Mouse (Mus musculus) embryonic facial prominence, embryonic 11.5 days (tissue): Measurements from ENCODE around the gene Dlg2. TPM values are rescaled to one million over a fixed set of nuclear protein-coding genes. Genes with fewer than 3 reads are reported as not detected.

ENCODE experiments used
- ATAC-seq: fragments of 200-750 bp; cut with Nextera tagmentation; replicated peaks from 2 replicates; pipeline ENCODE4 v1.8.0; 2017; ENCODE audit warnings: low read depth; ENCODE audit not compliant: insufficient number of reproducible peaks, low FRiP score, low TSS enrichment
- DNase-seq: peaks from one replicate; pipeline ENCODE4 v3.0.0-alpha.2; 2015; ENCODE audit warnings: low spot score
- H3K27ac ChIP-seq: fragments of 300-500 bp; sonication (generic); replicated peaks from 2 replicates; pipeline ENCODE4 v1.5.1; 2014; ENCODE audit warnings: mild to moderate bottlenecking, low read depth, low read length, control low read depth
- H3K27me3 ChIP-seq: fragments of 300-500 bp; sonication (generic); 2 replicates; pipeline ENCODE4 v1.6.1; 2014; ENCODE audit warnings: mild to moderate bottlenecking, low read length, moderate library complexity, mixed read lengths; ENCODE audit not compliant: control insufficient read depth, insufficient read depth
- H3K36me3 ChIP-seq: fragments of 300-500 bp; sonication (generic); replicated peaks from 2 replicates; pipeline ENCODE4 v1.6.1; 2014; ENCODE audit warnings: low read depth, mild to moderate bottlenecking, low read length, moderate library complexity, mixed read lengths; ENCODE audit not compliant: control insufficient read depth, insufficient read depth
- H3K4me1 ChIP-seq: fragments of 300-500 bp; sonication (generic); 2 replicates; pipeline ENCODE4 v1.6.1; 2014; ENCODE audit warnings: low read length, mixed read lengths; ENCODE audit not compliant: control insufficient read depth, insufficient read depth
- H3K4me2 ChIP-seq: fragments of 300-500 bp; sonication (generic); 2 replicates; pipeline ENCODE4 v1.6.1; 2014; ENCODE audit warnings: low read depth, mild to moderate bottlenecking, control low read depth, low read length, moderate library complexity
- H3K4me3 ChIP-seq: fragments of 300-500 bp; sonication (generic); 2 replicates; pipeline ENCODE4 v1.5.1; 2014; ENCODE audit warnings: low read depth, low read length, control low read depth
- H3K9ac ChIP-seq: fragments of 300-500 bp; sonication (generic); replicated peaks from 2 replicates; pipeline ENCODE4 v1.6.1; 2014; ENCODE audit warnings: mild to moderate bottlenecking, control low read depth, low read length
- H3K9me3 ChIP-seq: fragments of 300-500 bp; sonication (generic); replicated peaks from 2 replicates; pipeline ENCODE4 v1.6.1; 2016; ENCODE audit warnings: mild to moderate bottlenecking, low read length, inconsistent platforms, mixed read lengths; ENCODE audit not compliant: control insufficient read depth
- WGBS: fragments of 180-500 bp; shearing (Covaris S2); extraction: QIAGEN DNeasy Blood & Tissue Kit; methylation state at CpG from one replicate; pipeline ENCODE4 v1.1.7; 2014; 5-methylcytosine and 5-hydroxymethylcytosine counted together
- polyA plus RNA-seq: library from polyadenylated mRNA; unstranded; fragments of >200 nt; fragmentation: Nextera tagmentation; extraction: Ambion mirVana; gene quantifications from 2 replicates; pipeline ENCODE4 v1.2.1, GENCODE M21; 2014

Dlg2 gene
- polyA plus RNA-seq, 1 experiment from 2014 or later: 5.3 TPM

- no peak for ATAC-seq
These were observed 1984.1 kb downstream of the Dlg2 start for GRCm38 (mm10) chr7:92460578-92460977.

GRCm38 (mm10) chr7:92461256-92461655 is 1984.8 kb downstream of the Dlg2 start:
- Histone ChIP-seq H3K9me3 (no peaks in the 10 kb centered on the region), H3K4me1 (no peaks in the 10 kb centered on the region), H3K27me3 (no peaks in the 10 kb centered on the region), H3K4me3 (no peak overlapping the region), H3K9ac (no peak overlapping the region), H3K36me3 (no peaks in the 10 kb centered on the region), H3K27ac (no peak overlapping the region), H3K4me2 (no peak overlapping the region)
- WGBS: 63% methylated on average over 3 of the region's 3 CpGs
- DNase-seq (no peak), ATAC-seq (no peak)

More at GRCm38 (mm10) chr7:92460578-92460977, 1984.1 kb downstream of the Dlg2 start:
- no peaks in the 10 kb centered on the region for H3K36me3 ChIP-seq
- H3K27ac ChIP-seq: no peak overlapping the region
- no peaks in the 10 kb centered on the region for H3K9me3 ChIP-seq
- H3K9ac ChIP-seq: no peak overlapping the region
- no peak overlapping the region for H3K4me2 ChIP-seq
- H3K4me3 ChIP-seq: no peak overlapping the region
- no peak for DNase-seq
- H3K4me1 ChIP-seq: no peaks in the 10 kb centered on the region
- H3K27me3 ChIP-seq: no peaks in the 10 kb centered on the region

GRCm38 (mm10) chr7:92463080-92463877 is 1986.8 kb downstream of the Dlg2 start:
- H3K9ac ChIP-seq: no peak overlapping the region
- ATAC-seq: no peak
- H3K27ac ChIP-seq: no peak overlapping the region
- H3K4me3 ChIP-seq: no peak overlapping the region
- 72% methylated on average over 2 of the region's 2 CpGs for WGBS
- H3K27me3 ChIP-seq: no peaks in the 10 kb centered on the region
- H3K4me2 ChIP-seq: no peak overlapping the region
- no peaks in the 10 kb centered on the region for H3K9me3 ChIP-seq
- no peaks in the 10 kb centered on the region for H3K4me1 ChIP-seq
- no peaks in the 10 kb centered on the region for H3K36me3 ChIP-seq
- no peak for DNase-seq

- no peaks in the 10 kb centered on the region for H3K4me1 ChIP-seq
- no peaks in the 10 kb centered on the region for H3K36me3 ChIP-seq
- DNase-seq: no peak
- H3K27me3 ChIP-seq: no peaks in the 10 kb centered on the region
- 46% methylated on average over 2 of the region's 2 CpGs for WGBS
- no peak overlapping the region for H3K4me3 ChIP-seq
- H3K9ac ChIP-seq: no peak overlapping the region
- 0 out of 2 replicates have a peak, but pooled peaks have one; percentile 72 for ATAC-seq
- no peak overlapping the region for H3K4me2 ChIP-seq
- H3K9me3 ChIP-seq: no peaks in the 10 kb centered on the region
- H3K27ac ChIP-seq: no peak overlapping the region
These were observed 1987.8 kb downstream of the Dlg2 start for GRCm38 (mm10) chr7:92464290-92464689.

- Histone ChIP-seq H3K36me3 (no peaks in the 10 kb centered on the region), H3K9me3 (no peaks in the 10 kb centered on the region), H3K9ac (no peak overlapping the region), H3K4me1 (no peaks in the 10 kb centered on the region), H3K27ac (no peak overlapping the region), H3K4me3 (no peak overlapping the region), H3K4me2 (no peak overlapping the region), H3K27me3 (no peaks in the 10 kb centered on the region)
- DNase-seq (no peak), ATAC-seq (no peak)
- WGBS: 72% methylated on average over 1 of the region's 1 CpGs
These were observed 2002.7 kb downstream of the Dlg2 start for GRCm38 (mm10) chr7:92479143-92479542.

- Histone ChIP-seq H3K4me2 (no peak overlapping the region), H3K36me3 (no peaks in the 10 kb centered on the region), H3K9ac (no peak overlapping the region), H3K4me3 (no peak overlapping the region), H3K9me3 (no peaks in the 10 kb centered on the region), H3K27ac (no peak overlapping the region), H3K4me1 (no peaks in the 10 kb centered on the region), H3K27me3 (no peaks in the 10 kb centered on the region)
- DNase-seq (no peak), ATAC-seq (no peak)
- 88% methylated on average over 2 of the region's 2 CpGs for WGBS
These were observed 2003.3 kb downstream of the Dlg2 start for GRCm38 (mm10) chr7:92479748-92480147.

- Histone ChIP-seq H3K9ac (no peak overlapping the region), H3K4me2 (no peak overlapping the region), H3K27me3 (no peaks in the 10 kb centered on the region), H3K36me3 (no peaks in the 10 kb centered on the region), H3K4me1 (no peaks in the 10 kb centered on the region), H3K27ac (no peak overlapping the region), H3K9me3 (no peaks in the 10 kb centered on the region), H3K4me3 (no peak overlapping the region)
- ATAC-seq (no peak), DNase-seq (no peak)
- WGBS: 78% methylated on average over 3 of the region's 3 CpGs
These were observed 2006.9 kb downstream of the Dlg2 start for GRCm38 (mm10) chr7:92483346-92483745.

GRCm38 (mm10) chr7:92485881-92486710 is 2009.6 kb downstream of the Dlg2 start:
- no peaks in the 10 kb centered on the region for H3K27me3 ChIP-seq
- no peaks in the 10 kb centered on the region for H3K9me3 ChIP-seq
- WGBS: 40% methylated on average over 3 of the region's 3 CpGs
- H3K4me2 ChIP-seq: no peak overlapping the region
- H3K4me3 ChIP-seq: no peak overlapping the region
- H3K36me3 ChIP-seq: no peaks in the 10 kb centered on the region
- H3K9ac ChIP-seq: no peak overlapping the region
- ATAC-seq (peak; percentile 91), DNase-seq (peak; percentile 72)
- no peak overlapping the region; the same call in 1 of the 2 replicates for H3K27ac ChIP-seq
- H3K4me1 ChIP-seq: no peaks in the 10 kb centered on the region
